Mouse (Mus musculus): ENCODE measurements around the gene 4933416C03Rik. TPM values are rescaled to one million over a fixed set of nuclear protein-coding genes. Genes with fewer than 3 reads are reported as not detected.

The 4933416C03Rik gene
- polyA plus RNA-seq (2014; fragmentation: Nextera tagmentation; extraction: Ambion mirVana): 0.40 TPM in 1 of 2 replicates, not detected in the other

- no peak within 1 kb of the TSS for H3K4me2 ChIP-seq (replicated peaks)
- H3K4me3 ChIP-seq (replicated peaks; ENCODE audit: low read length): no peak within 1 kb of the TSS
- no peak within 1 kb of the TSS for H3K9ac ChIP-seq
- no peak within 1 kb of the TSS for H3K27ac ChIP-seq
- H3K36me3 ChIP-seq (replicated peaks; ENCODE audit: control insufficient read depth, insufficient read depth): no peaks in the 10 kb centered on the region
- 0 out of 2 replicates have a peak, but pooled peaks cover 9% of the 10 kb centered on the region for H3K9me3 ChIP-seq (ENCODE audit: control insufficient read depth, low read length)
- WGBS: 97% methylated on average over 39 of the region's 39 CpGs
- ATAC-seq (ENCODE audit: low FRiP score): no peak
- no peaks in the 10 kb centered on the region for H3K4me1 ChIP-seq (replicated peaks; ENCODE audit: control insufficient read depth, insufficient read depth, low read length)
- H3K27me3 ChIP-seq (ENCODE audit: control insufficient read depth, insufficient read depth, low read length): no peaks in the 10 kb centered on the region
- DNase-seq (ENCODE audit: low spot score): no peak
Observed at GRCm38 (mm10) chr10:116113867-116114474, at the start of gene 4933416C03Rik. Gene 4933416C03Rik, minus strand, starts transcription at chr10:116113917.

- Histone ChIP-seq H3K9ac (no peak overlapping the region), H3K36me3 (replicated peaks; ENCODE audit: control insufficient read depth, insufficient read depth) (no peaks in the 10 kb centered on the region), H3K27ac (no peak overlapping the region), H3K27me3 (ENCODE audit: control insufficient read depth, insufficient read depth, low read length) (no peaks in the 10 kb centered on the region), H3K4me1 (replicated peaks; ENCODE audit: control insufficient read depth, insufficient read depth, low read length) (no peaks in the 10 kb centered on the region), H3K4me2 (replicated peaks) (no peak overlapping the region), H3K9me3 (ENCODE audit: control insufficient read depth, low read length) (no peaks in the 10 kb centered on the region), H3K4me3 (replicated peaks; ENCODE audit: low read length) (no peak overlapping the region)
- DNase-seq (ENCODE audit: low spot score): no peak
- ATAC-seq (ENCODE audit: low FRiP score): no peak
- 84% methylated on average over 11 of the region's 12 CpGs for WGBS
Observed at GRCm38 (mm10) chr10:116162338-116162737, 48.6 kb upstream of the 4933416C03Rik start.

- Histone ChIP-seq H3K27me3 (ENCODE audit: control insufficient read depth, insufficient read depth, low read length) (no peaks in the 10 kb centered on the region), H3K9me3 (ENCODE audit: control insufficient read depth, low read length) (no peaks in the 10 kb centered on the region), H3K4me2 (replicated peaks) (no peak overlapping the region), H3K9ac (no peak overlapping the region), H3K4me1 (replicated peaks; ENCODE audit: control insufficient read depth, insufficient read depth, low read length) (no peaks in the 10 kb centered on the region), H3K4me3 (replicated peaks; ENCODE audit: low read length) (no peak overlapping the region), H3K36me3 (replicated peaks; ENCODE audit: control insufficient read depth, insufficient read depth) (no peaks in the 10 kb centered on the region), H3K27ac (no peak overlapping the region)
- no peak for DNase-seq (ENCODE audit: low spot score)
- no peak for ATAC-seq (ENCODE audit: low FRiP score)
- WGBS: 86% methylated on average over 1 of the region's 1 CpGs
Observed at GRCm38 (mm10) chr10:116156699-116157098, 43.0 kb upstream of the 4933416C03Rik start.

GRCm38 (mm10) chr10:116154707-116155106 lies 41.0 kb upstream of the 4933416C03Rik start:
- WGBS: 76% methylated on average over 5 of the region's 5 CpGs
- no peak for DNase-seq (ENCODE audit: low spot score)
- no peaks in the 10 kb centered on the region for H3K27me3 ChIP-seq (ENCODE audit: control insufficient read depth, insufficient read depth, low read length)
- no peaks in the 10 kb centered on the region for H3K36me3 ChIP-seq (replicated peaks; ENCODE audit: control insufficient read depth, insufficient read depth)
- no peak overlapping the region for H3K9ac ChIP-seq
- H3K27ac ChIP-seq: no peak overlapping the region; the same call in 1 of the 2 replicates
- no peak overlapping the region for H3K4me3 ChIP-seq (replicated peaks; ENCODE audit: low read length)
- H3K9me3 ChIP-seq (ENCODE audit: control insufficient read depth, low read length): no peaks in the 10 kb centered on the region
- no peaks in the 10 kb centered on the region for H3K4me1 ChIP-seq (replicated peaks; ENCODE audit: control insufficient read depth, insufficient read depth, low read length)
- no peak overlapping the region for H3K4me2 ChIP-seq (replicated peaks)
- no peak for ATAC-seq (ENCODE audit: low FRiP score)

GRCm38 (mm10) chr10:116146091-116146490 lies 32.4 kb upstream of the 4933416C03Rik start:
- Histone ChIP-seq H3K4me2 (replicated peaks) (no peak overlapping the region), H3K27ac (no peak overlapping the region), H3K4me1 (replicated peaks; ENCODE audit: control insufficient read depth, insufficient read depth, low read length) (no peaks in the 10 kb centered on the region), H3K9me3 (ENCODE audit: control insufficient read depth, low read length) (no peaks in the 10 kb centered on the region), H3K27me3 (ENCODE audit: control insufficient read depth, insufficient read depth, low read length) (no peaks in the 10 kb centered on the region), H3K4me3 (replicated peaks; ENCODE audit: low read length) (no peak overlapping the region), H3K36me3 (replicated peaks; ENCODE audit: control insufficient read depth, insufficient read depth) (no peaks in the 10 kb centered on the region), H3K9ac (no peak overlapping the region)
- DNase-seq (ENCODE audit: low spot score) (no peak), ATAC-seq (ENCODE audit: low FRiP score) (no peak)
- WGBS: 31% methylated on average over 9 of the region's 9 CpGs

- ATAC-seq (ENCODE audit: low FRiP score) (no peak), DNase-seq (ENCODE audit: low spot score) (no peak)
- Histone ChIP-seq H3K36me3 (replicated peaks; ENCODE audit: control insufficient read depth, insufficient read depth) (no peaks in the 10 kb centered on the region), H3K27ac (no peak overlapping the region), H3K4me3 (replicated peaks; ENCODE audit: low read length) (no peak overlapping the region), H3K4me1 (replicated peaks; ENCODE audit: control insufficient read depth, insufficient read depth, low read length) (no peaks in the 10 kb centered on the region), H3K9ac (no peak overlapping the region), H3K27me3 (ENCODE audit: control insufficient read depth, insufficient read depth, low read length) (no peaks in the 10 kb centered on the region), H3K4me2 (replicated peaks) (no peak overlapping the region), H3K9me3 (ENCODE audit: control insufficient read depth, low read length) (no peaks in the 10 kb centered on the region)
- 81% methylated on average over 10 of the region's 10 CpGs for WGBS
Observed at GRCm38 (mm10) chr10:116143684-116144083, 30.0 kb upstream of the 4933416C03Rik start.

- 93% methylated on average over 8 of the region's 8 CpGs for WGBS
- no peaks in the 10 kb centered on the region for H3K36me3 ChIP-seq (replicated peaks; ENCODE audit: control insufficient read depth, insufficient read depth)
- H3K27ac ChIP-seq: no peak overlapping the region
Observed at GRCm38 (mm10) chr10:116140226-116140625, 26.5 kb upstream of the 4933416C03Rik start.

GRCm38 (mm10) chr10:116135187-116135586 lies 21.5 kb upstream of the 4933416C03Rik start:
- DNase-seq (ENCODE audit: low spot score) (no peak), ATAC-seq (ENCODE audit: low FRiP score) (no peak)
- Histone ChIP-seq H3K4me3 (replicated peaks; ENCODE audit: low read length) (no peak overlapping the region), H3K9ac (no peak overlapping the region), H3K9me3 (ENCODE audit: control insufficient read depth, low read length) (no peaks in the 10 kb centered on the region), H3K4me1 (replicated peaks; ENCODE audit: control insufficient read depth, insufficient read depth, low read length) (no peaks in the 10 kb centered on the region), H3K27me3 (ENCODE audit: control insufficient read depth, insufficient read depth, low read length) (no peaks in the 10 kb centered on the region), H3K27ac (no peak overlapping the region), H3K36me3 (replicated peaks; ENCODE audit: control insufficient read depth, insufficient read depth) (no peaks in the 10 kb centered on the region), H3K4me2 (replicated peaks) (no peak overlapping the region)
- 85% methylated on average over 2 of the region's 2 CpGs for WGBS

More at GRCm38 (mm10) chr10:116140226-116140625, 26.5 kb upstream of the 4933416C03Rik start:
- no peak overlapping the region for H3K4me2 ChIP-seq (replicated peaks)
- no peak overlapping the region for H3K9ac ChIP-seq
- H3K9me3 ChIP-seq (ENCODE audit: control insufficient read depth, low read length): no peaks in the 10 kb centered on the region
- no peak for ATAC-seq (ENCODE audit: low FRiP score)
- DNase-seq (ENCODE audit: low spot score): no peak
- H3K4me3 ChIP-seq (replicated peaks; ENCODE audit: low read length): no peak overlapping the region
- no peaks in the 10 kb centered on the region for H3K4me1 ChIP-seq (replicated peaks; ENCODE audit: control insufficient read depth, insufficient read depth, low read length)
- no peaks in the 10 kb centered on the region for H3K27me3 ChIP-seq (ENCODE audit: control insufficient read depth, insufficient read depth, low read length)

- Histone ChIP-seq H3K27ac (no peak overlapping the region), H3K27me3 (ENCODE audit: control insufficient read depth, insufficient read depth, low read length) (no peaks in the 10 kb centered on the region), H3K4me2 (replicated peaks) (no peak overlapping the region), H3K36me3 (replicated peaks; ENCODE audit: control insufficient read depth, insufficient read depth) (no peaks in the 10 kb centered on the region), H3K9ac (no peak overlapping the region), H3K9me3 (ENCODE audit: control insufficient read depth, low read length) (no peaks in the 10 kb centered on the region), H3K4me3 (replicated peaks; ENCODE audit: low read length) (no peak overlapping the region), H3K4me1 (replicated peaks; ENCODE audit: control insufficient read depth, insufficient read depth, low read length) (no peaks in the 10 kb centered on the region)
- no peak for ATAC-seq (ENCODE audit: low FRiP score)
- 89% methylated on average over 4 of the region's 4 CpGs for WGBS
- no peak for DNase-seq (ENCODE audit: low spot score)
Observed at GRCm38 (mm10) chr10:116132233-116132632, 18.5 kb upstream of the 4933416C03Rik start.

GRCm38 (mm10) chr10:116131223-116131622 lies 17.5 kb upstream of the 4933416C03Rik start:
- ATAC-seq (ENCODE audit: low FRiP score): no peak
- Histone ChIP-seq H3K4me2 (replicated peaks) (no peak overlapping the region), H3K27ac (no peak overlapping the region), H3K9ac (no peak overlapping the region), H3K4me3 (replicated peaks; ENCODE audit: low read length) (no peak overlapping the region), H3K4me1 (replicated peaks; ENCODE audit: control insufficient read depth, insufficient read depth, low read length) (no peaks in the 10 kb centered on the region), H3K27me3 (ENCODE audit: control insufficient read depth, insufficient read depth, low read length) (no peaks in the 10 kb centered on the region), H3K36me3 (replicated peaks; ENCODE audit: control insufficient read depth, insufficient read depth) (no peaks in the 10 kb centered on the region), H3K9me3 (ENCODE audit: control insufficient read depth, low read length) (no peaks in the 10 kb centered on the region)
- DNase-seq (ENCODE audit: low spot score): no peak
- WGBS: 90% methylated on average over 4 of the region's 4 CpGs
